Mouse (Mus musculus) midbrain, embryonic 16.5 days (tissue): ENCODE measurements around the gene C1qtnf6. TPM values are rescaled to one million over a fixed set of nuclear protein-coding genes. Genes with fewer than 3 reads are reported as not detected.
A peak's percentile ranks its signal among the peaks of the same experiment; 100 is the strongest.

Experiments used
- ATAC-seq: fragments of 200-750 bp; cut with Nextera tagmentation; 2 replicates; pipeline ENCODE4 v1.8.0; 2017; ENCODE audit warnings: moderate TSS enrichment
- H3K27ac ChIP-seq: fragments of 300-500 bp; sonication (generic); 2 replicates; pipeline ENCODE4 v1.5.1; 2014; ENCODE audit warnings: mild to moderate bottlenecking, low read length, mixed read lengths
- H3K27me3 ChIP-seq: fragments of 300-500 bp; sonication (generic); 2 replicates; pipeline ENCODE4 v1.6.1; 2014; ENCODE audit warnings: low read depth, low read length, mixed read lengths; ENCODE audit not compliant: control insufficient read depth, insufficient read depth
- H3K36me3 ChIP-seq: fragments of 300-500 bp; sonication (generic); 2 replicates; pipeline ENCODE4 v1.6.1; 2014; ENCODE audit warnings: mild to moderate bottlenecking, low read length, moderate library complexity, mixed read lengths; ENCODE audit not compliant: control insufficient read depth, insufficient read depth
- H3K4me1 ChIP-seq: fragments of 300-500 bp; sonication (generic); 2 replicates; pipeline ENCODE4 v1.6.1; 2014; ENCODE audit warnings: mild to moderate bottlenecking, low read length, mixed read lengths; ENCODE audit not compliant: control insufficient read depth, insufficient read depth
- H3K4me2 ChIP-seq: fragments of 300-500 bp; sonication (generic); 2 replicates; pipeline ENCODE4 v1.6.1; 2014; ENCODE audit warnings: mild to moderate bottlenecking, low read length, mixed read lengths
- H3K4me3 ChIP-seq: fragments of 300-500 bp; sonication (generic); 2 replicates; pipeline ENCODE4 v1.5.1; 2014; ENCODE audit warnings: low read depth, mild to moderate bottlenecking, low read length, moderate library complexity, mixed read lengths
- H3K9ac ChIP-seq: fragments of 300-500 bp; sonication (generic); 2 replicates; pipeline ENCODE4 v1.6.1; 2014; ENCODE audit warnings: low read depth, low read length, mixed read lengths
- H3K9me3 ChIP-seq: fragments of 300-500 bp; sonication (generic); replicated peaks from 2 replicates; pipeline ENCODE4 v1.6.1; 2014; ENCODE audit warnings: mild to moderate bottlenecking, low read length, mixed read lengths; ENCODE audit not compliant: control insufficient read depth, poor library complexity, severe bottlenecking
- WGBS: fragments of 180-500 bp; shearing (Covaris S2); extraction: QIAGEN DNeasy Blood & Tissue Kit; methylation state at CpG from one replicate; pipeline ENCODE4 v1.1.7; 2014; 5-methylcytosine and 5-hydroxymethylcytosine counted together
- polyA plus RNA-seq: library from polyadenylated mRNA; unstranded; fragments of >200 nt; fragmentation: Nextera tagmentation; extraction: Ambion mirVana; gene quantifications from 2 replicates; pipeline ENCODE4 v1.2.1, GENCODE M21; 2015

C1qtnf6 gene
- polyA plus RNA-seq = 6.7 and 7.8 TPM in 2 replicates

- Histone ChIP-seq H3K27ac (peak within 1 kb of the TSS; percentile 76), H3K36me3 (no peaks in the 10 kb centered on the region), H3K4me2 (peak within 1 kb of the TSS; percentile 65), H3K27me3 (no peaks in the 10 kb centered on the region), H3K9ac (peak within 1 kb of the TSS; percentile 71), H3K9me3 (no peaks in the 10 kb centered on the region), H3K4me3 (peak within 1 kb of the TSS; percentile 33), H3K4me1 (peaks cover 19% of the 10 kb centered on the region)
- ATAC-seq = no peak
- WGBS = 72% methylated on average over 17 of the region's 17 CpGs
Measured at GRCm38 (mm10) chr15:78530671-78531450, at the start of gene C1qtnf6. TSS of gene C1qtnf6 (minus strand) at chr15:78531416.

GRCm38 (mm10) chr15:78576284-78576810 lies 45.1 kb upstream of the C1qtnf6 start:
- Histone ChIP-seq H3K27me3 (no peaks in the 10 kb centered on the region), H3K27ac (no peak overlapping the region), H3K36me3 (no peaks in the 10 kb centered on the region), H3K9ac (no peak overlapping the region), H3K9me3 (no peaks in the 10 kb centered on the region), H3K4me3 (no peak overlapping the region), H3K4me1 (peaks cover 16% of the 10 kb centered on the region), H3K4me2 (no peak overlapping the region)
- 58% methylated on average over 4 of the region's 4 CpGs for WGBS
- no peak for ATAC-seq

GRCm38 (mm10) chr15:78572658-78573397 lies 41.6 kb upstream of the C1qtnf6 start, which contains the start of gene Rac2:
TSS of gene Rac2 (minus strand) at chr15:78572783.
- no peaks in the 10 kb centered on the region for H3K9me3 ChIP-seq
- WGBS = 81% methylated on average over 8 of the region's 8 CpGs

GRCm38 (mm10) chr15:78572270-78572600 lies 41.0 kb upstream of the C1qtnf6 start:
- no peaks in the 10 kb centered on the region for H3K9me3 ChIP-seq
- no peak overlapping the region for H3K27ac ChIP-seq
- WGBS = 93% methylated on average over 5 of the region's 5 CpGs
- ATAC-seq = no peak
- no peaks in the 10 kb centered on the region for H3K27me3 ChIP-seq
- no peaks in the 10 kb centered on the region for H3K36me3 ChIP-seq
- H3K4me1 ChIP-seq = no peaks in the 10 kb centered on the region
- H3K4me3 ChIP-seq = no peak overlapping the region
- H3K4me2 ChIP-seq = no peak overlapping the region
- no peak overlapping the region for H3K9ac ChIP-seq

More at GRCm38 (mm10) chr15:78572658-78573397, 41.6 kb upstream of the C1qtnf6 start, which contains the start of gene Rac2:
- Histone ChIP-seq H3K27ac (no peak within 1 kb of the TSS), H3K4me1 (no peaks in the 10 kb centered on the region), H3K4me2 (no peak within 1 kb of the TSS), H3K9ac (no peak within 1 kb of the TSS), H3K4me3 (no peak within 1 kb of the TSS), H3K36me3 (no peaks in the 10 kb centered on the region), H3K27me3 (no peaks in the 10 kb centered on the region)
- ATAC-seq = no peak

DNA sequence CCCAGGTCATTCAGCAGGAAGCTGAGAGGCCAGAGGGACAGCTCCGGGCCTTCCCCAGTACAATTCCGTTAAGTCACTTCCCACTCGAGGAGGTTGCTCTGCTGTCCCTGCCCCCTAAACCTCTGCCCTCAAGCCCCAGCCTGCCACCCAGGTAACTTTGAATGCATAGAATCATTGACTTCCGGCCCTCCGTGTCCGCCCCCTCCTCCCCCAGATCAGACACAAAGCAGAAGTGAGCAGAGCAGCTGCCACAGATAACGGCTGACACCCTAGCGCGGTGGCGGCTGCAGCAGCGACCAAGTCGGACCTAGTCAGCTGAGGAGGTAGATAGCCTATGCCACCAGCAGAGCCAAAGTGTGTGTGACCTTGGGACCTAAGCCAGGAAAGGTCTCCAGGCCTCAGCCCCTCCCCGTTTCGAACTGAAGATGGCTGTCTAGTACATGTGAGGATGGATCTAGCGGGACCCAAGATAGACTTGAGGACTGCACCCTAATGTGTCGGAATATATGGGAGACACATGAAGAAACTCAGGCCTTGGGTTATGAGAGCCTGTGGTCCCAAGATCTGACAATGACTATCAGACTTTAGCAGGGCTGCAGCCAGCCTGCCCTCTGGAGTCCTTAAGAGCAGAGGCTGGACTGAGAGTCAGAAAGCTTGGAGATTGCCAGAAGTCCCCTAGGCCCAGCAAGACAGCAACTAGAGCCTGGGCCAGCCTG lies 40.5 kb upstream of the C1qtnf6 start:
- H3K9ac ChIP-seq = no peak overlapping the region
- H3K4me3 ChIP-seq = no peak overlapping the region
- H3K27me3 ChIP-seq = no peaks in the 10 kb centered on the region
- H3K9me3 ChIP-seq = no peaks in the 10 kb centered on the region
- 74% methylated on average over 16 of the region's 16 CpGs for WGBS
- H3K36me3 ChIP-seq = no peaks in the 10 kb centered on the region
- no peak for ATAC-seq
- H3K4me1 ChIP-seq = no peaks in the 10 kb centered on the region
- no peak overlapping the region for H3K4me2 ChIP-seq
- H3K27ac ChIP-seq = no peak overlapping the region

DNA sequence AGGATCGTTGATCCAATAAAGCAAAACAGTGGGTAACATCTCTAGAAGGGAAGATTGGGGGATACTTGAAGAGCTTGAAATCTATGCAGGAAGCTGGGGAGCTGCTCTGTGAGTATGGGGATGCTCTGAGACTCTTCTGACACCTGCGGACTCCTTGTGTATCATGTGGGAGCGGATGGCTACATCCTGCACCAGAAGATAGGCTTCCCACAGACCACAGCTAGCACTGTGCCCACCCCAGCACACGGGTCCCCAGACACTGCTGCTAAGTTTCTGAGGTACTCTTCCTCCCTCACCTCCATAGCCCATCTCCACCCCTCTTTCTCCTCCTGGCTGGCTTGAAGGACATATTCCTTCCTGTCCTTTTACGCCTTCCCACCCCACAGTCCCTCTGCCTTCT lies 39.0 kb upstream of the C1qtnf6 start:
- H3K9me3 ChIP-seq = no peaks in the 10 kb centered on the region
- ATAC-seq = no peak
- no peak overlapping the region for H3K9ac ChIP-seq
- no peaks in the 10 kb centered on the region for H3K27me3 ChIP-seq
- no peak overlapping the region for H3K4me2 ChIP-seq
- H3K4me1 ChIP-seq = no peaks in the 10 kb centered on the region
- no peaks in the 10 kb centered on the region for H3K36me3 ChIP-seq
- H3K4me3 ChIP-seq = no peak overlapping the region
- H3K27ac ChIP-seq = no peak overlapping the region
- WGBS = 91% methylated on average over 5 of the region's 5 CpGs

DNA sequence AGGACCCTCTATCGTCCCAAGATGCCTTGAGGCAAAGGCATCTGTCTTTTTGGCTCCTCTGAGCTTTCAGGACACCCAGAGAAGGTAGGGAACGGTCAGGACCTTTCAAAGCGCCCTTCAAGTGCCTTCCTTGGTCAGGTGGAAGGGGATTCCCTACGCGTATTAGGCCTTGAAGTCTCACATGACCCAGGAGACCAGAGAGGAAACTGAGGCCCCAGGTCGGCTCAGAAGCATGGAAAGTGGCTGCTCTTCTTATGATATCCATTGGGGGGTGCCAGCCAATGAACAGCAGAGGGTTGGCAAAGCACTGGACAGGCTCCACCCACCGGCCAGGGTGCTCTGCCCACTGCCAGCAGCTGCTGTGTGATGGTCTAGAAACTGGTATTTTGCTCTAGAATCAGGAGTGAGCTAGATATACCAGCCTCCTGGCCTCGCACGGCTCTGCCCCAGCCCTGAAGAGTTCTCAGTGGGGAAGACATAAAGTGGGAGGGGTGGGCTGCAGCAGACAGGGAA lies 36.4 kb upstream of the C1qtnf6 start:
- Histone ChIP-seq H3K36me3 (no peaks in the 10 kb centered on the region), H3K9ac (no peak overlapping the region), H3K4me2 (no peak overlapping the region), H3K9me3 (no peaks in the 10 kb centered on the region), H3K27ac (no peak overlapping the region), H3K27me3 (no peaks in the 10 kb centered on the region), H3K4me3 (no peak overlapping the region), H3K4me1 (no peaks in the 10 kb centered on the region)
- 75% methylated on average over 9 of the region's 9 CpGs for WGBS
- no peak for ATAC-seq

GRCm38 (mm10) chr15:78564764-78565435 lies 33.7 kb upstream of the C1qtnf6 start:
- Histone ChIP-seq H3K4me1 (no peaks in the 10 kb centered on the region), H3K4me2 (no peak overlapping the region), H3K9ac (no peak overlapping the region), H3K4me3 (no peak overlapping the region), H3K27me3 (no peaks in the 10 kb centered on the region), H3K36me3 (no peaks in the 10 kb centered on the region), H3K9me3 (no peaks in the 10 kb centered on the region), H3K27ac (no peak overlapping the region)
- WGBS = 69% methylated on average over 11 of the region's 11 CpGs
- no peak for ATAC-seq
